Mouse (Mus musculus) T-helper 1 cell (primary cell): ENCODE data around the gene Hus1.

ENCODE experiments used
- in situ Hi-C: fragments of 300-600 bp; cut with MboI, MseI; formaldehyde crosslinking; loops from one replicate; pipeline ENCODE4 v1.15.1; 2025; ENCODE audit warnings: high pct_unique_total_duplicates

Hus1 gene

DNA sequence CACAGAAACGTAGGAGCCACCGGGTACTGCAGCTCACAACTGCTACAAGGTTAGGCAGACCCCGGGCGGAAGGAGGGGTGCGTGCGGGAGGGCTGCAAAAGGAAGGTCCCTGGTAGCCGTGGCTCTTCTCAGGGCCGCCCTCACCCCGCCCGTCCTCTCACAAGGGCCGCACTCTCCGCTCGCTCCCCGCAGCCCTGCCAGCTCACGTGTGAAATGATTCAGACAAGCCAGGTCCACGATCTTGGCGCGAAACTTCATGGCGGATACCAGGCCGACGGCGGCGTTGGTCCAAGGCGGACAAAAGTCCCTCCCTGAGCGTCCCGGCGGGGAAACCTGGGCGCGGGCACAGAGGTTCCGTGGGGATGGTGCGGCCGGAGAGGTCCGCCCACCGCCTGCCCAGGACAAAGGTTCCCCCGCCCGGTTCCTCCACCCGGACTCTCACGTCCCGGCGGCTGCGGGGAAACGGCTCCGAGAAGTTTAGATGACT, at the start of gene Hus1:
Gene Hus1, minus strand, starts transcription at position 339 of the 487 bp plus-strand sequence.
- in situ Hi-C loops = no loop called here

DNA sequence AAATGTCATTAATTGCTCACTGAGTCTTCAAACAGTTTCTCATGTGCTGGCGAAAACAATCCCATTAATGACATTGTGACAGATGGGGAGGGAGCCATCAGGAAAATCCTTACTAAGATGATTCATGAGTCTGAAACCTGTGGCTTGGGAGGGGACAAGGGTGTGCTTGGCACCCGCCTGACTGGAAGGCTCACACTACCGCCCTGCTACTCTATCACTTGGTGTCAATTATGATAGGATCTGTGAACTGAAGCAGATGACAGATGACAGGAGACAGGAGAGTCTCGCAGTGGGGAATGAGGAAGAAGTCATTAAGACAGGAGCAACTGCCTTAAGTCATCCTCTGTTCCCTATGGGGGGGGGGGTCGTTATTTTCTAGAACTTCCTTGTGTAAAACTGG, 49.5 kb upstream of the Hus1 start:
- in situ Hi-C loops = no loop called here

DNA sequence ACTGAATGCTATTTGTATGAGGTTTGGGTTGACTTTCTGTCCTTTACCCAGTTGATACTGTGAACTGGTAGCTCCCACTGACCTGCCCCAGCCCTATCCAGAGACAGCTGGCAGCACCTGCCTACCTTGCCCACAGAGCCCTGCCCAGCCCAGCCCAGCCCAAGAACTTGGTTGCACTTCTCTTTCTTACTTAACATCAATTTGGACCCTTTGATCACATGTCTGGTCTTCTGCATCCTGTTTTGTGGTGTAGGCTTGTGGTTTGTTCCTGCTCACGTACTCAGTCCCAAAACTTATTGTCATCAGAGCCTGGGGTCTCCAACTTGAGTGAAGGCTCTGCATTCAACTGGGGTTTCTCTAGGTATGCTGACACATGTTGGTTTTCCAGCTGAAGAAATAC, 49.0 kb upstream of the Hus1 start:
- in situ Hi-C loops = no loop called here

DNA sequence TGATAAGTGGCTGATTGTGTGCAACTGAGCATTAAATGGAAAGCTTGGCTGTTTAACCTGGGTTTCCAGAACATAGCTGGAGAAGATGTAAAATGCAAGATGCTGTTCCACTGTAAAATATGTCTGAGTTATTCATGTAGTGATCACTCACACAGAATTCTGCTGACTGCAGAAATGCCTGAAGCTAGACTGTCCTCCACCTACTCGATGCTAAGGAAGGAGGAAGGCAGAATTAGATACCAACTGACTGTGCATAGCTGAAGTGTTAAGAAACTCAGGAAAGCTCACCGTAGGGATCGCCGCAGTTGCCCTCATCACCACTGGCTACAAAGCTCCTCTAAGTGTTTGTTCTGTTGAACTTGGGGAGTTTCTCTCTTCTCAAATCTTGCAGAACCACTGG, 46.7 kb upstream of the Hus1 start:
- in situ Hi-C loops = no loop called here

DNA sequence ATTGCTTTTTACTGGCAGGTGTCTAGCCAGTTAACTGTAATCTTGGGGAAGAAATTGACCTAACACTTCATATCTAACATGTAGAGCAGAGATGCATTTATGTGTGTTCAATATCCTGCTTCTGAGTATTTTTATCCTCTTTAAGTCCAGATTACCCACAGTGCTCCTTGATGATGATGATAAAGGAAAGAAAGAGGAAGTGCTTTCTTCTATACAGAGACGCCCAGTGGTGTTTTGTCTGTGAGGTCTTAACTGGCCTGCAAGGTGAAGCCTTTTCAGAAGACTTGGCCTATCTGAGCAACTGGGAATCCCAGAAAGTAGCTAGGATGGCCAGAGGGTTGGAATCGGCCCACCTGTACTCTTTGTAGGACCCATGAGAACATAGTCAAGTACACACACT, 45.9 kb upstream of the Hus1 start:
- in situ Hi-C loops = no loop called here

DNA sequence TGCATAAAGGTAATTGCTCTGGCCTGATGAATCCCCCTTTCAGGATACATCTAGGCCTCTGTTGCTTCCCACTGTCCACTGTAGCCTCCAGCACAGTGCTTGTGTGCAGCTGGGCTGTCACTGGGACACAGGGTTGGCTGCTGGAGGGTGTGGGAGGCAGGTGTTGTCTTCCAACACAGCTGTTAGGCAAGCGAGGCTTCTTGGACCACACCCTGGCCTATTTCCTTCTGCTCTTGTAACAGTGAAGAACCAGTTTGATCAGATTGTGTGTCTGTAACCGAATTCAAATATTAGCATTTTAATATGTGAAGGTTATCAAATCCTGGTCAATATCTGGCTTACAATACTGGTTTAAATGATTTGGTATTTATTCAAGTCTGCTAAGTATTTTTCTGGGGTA, 40.9 kb upstream of the Hus1 start:
- in situ Hi-C loops = no loop called here

DNA sequence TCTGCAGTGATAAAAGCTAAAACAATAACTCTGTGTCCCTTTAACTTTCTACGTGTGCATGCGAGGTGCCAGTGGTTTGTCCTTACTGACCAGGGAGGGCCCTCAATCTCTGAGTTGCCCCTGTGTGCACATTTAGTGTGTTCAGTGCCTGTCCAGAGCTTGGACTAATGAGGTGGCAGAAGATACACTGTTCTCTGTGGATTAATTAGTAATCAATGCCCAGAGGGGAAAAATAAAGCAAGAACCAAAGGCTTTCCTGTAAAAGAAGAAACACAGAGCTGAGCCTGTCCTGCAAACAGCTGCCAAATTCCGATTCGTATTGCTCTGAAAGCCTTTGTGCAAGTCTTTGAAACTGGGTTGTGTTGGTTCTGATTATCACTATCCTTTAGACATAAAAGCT, 39.2 kb upstream of the Hus1 start:
- in situ Hi-C loops = no loop called here

DNA sequence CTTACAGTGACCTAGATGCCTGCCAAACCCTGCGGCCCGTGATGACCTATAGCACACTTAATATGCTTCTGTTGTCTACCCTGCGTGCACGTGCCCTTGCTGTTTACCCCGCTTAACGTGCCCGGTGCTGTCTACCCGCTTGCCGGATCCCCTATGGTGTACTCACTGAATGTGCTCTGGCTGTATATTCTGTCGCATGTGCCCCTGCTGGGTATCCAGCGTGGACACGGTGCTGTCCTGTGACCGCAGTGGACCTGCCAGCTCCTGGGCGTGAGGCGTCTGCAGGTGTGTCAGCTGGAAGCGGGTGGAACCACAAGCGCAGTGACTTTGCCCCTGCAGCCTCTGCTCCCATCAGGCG, 37.7 kb upstream of the Hus1 start, which contains the start of gene Sun3:
Gene Sun3, minus strand, starts transcription at position 289 of the 358 bp plus-strand sequence.
- in situ Hi-C loops = loop anchor here (5.0 kb wide), 1 partner anchor 76 kb away; the partner anchor contains the start of gene Pkd1l1

DNA sequence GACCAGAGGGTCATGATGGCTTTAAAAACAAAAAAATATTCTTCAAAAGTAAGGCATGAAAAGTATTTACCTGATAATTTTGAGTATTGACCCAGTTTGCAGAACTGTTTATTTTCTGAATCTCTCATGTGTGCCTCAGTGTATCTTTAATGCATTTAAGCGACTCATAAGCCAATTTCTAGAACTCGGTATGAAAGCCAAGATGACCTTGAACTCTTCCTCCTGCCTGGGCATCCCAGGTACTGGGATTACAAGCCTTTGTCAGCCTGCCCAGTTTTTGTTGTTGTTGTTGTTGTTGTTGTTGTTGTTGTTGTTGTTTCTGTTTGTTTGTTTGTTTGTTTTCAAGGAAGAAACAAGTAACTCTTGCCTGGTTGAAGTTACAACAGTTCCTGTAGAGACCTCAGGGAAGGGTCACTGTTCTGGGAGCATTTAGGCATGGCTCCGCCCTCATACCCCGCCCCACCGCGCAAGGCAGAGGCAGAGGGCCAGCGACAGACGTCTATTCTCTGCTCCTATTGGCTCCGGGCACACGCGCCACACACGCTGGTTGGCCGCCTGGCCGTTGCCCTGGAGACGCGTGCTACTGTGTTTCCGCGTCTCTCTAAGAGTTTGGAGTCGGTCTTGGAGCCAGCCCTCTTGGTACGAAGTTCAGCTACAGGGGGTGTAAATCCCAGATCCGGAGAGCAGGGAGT, 37.2 kb upstream of the Hus1 start, which contains the start of gene Gm11992:
Gene Gm11992, plus strand, starts transcription at position 584 of the 692 bp plus-strand sequence.
- in situ Hi-C loops = loop anchor here (5.0 kb wide), 1 partner anchor 76 kb away; the partner anchor contains the start of gene Pkd1l1

DNA sequence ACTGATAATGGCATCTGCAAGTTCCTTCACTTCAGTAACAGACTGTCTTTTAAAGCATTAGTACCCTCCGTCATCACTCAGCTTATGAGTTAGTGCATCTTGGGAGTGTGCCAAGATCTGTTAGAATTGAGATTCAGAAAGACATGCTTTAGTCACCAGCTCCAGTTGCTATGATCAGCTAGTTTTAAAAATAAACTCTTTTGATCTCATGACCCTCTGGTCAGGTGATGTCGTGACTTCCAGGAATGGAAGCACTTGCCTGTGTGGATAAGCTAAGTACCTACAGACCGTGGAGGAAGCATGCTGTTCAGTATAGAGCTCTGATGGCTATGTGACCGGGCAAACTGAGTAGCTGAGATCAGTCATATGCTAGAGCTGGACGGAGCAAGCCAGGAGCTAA, 36.1 kb upstream of the Hus1 start:
- in situ Hi-C loops = loop anchor here (5.0 kb wide), 1 partner anchor 75 kb away; the partner anchor contains the start of gene Pkd1l1

DNA sequence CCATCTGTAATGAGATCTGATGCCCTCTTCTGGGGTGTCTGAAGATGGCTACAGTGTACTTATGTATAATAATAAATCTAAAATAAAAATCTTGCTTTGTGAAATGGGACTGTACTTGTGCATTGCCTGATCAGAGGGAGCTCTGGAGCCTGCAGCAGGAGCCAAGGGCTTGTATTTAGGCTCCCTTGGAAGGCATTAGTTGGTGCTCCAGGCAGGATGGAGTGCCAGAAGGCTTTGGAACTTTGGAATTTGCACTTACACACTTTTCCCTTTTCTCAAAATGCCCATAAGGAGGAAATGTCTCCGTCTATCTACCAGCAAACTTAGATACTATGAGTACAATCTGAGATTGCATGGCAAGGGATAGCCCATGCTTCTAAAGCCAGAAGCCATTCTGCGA, 35.6 kb upstream of the Hus1 start:
- in situ Hi-C loops = loop anchor here (5.0 kb wide), 1 partner anchor 74 kb away; the partner anchor contains the start of gene Pkd1l1

DNA sequence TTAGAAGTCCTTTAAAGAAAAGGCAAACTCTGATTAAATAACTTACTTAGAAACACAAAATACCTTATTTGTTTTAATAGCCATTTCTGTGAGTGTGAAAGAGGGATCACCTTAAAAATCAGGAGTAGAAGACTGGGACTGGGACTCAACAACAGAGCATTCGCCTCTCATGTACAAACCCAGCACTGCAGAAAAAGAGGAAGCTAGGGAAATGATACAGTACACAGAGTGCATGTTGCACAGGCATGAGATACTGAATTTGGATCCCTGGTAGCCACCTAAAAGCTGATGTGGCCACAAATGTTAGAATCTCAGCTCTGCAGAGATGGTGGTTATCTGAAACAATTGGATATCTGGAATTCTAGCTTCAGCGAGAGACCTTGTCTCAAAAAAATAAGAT, 20.5 kb upstream of the Hus1 start:
- in situ Hi-C loops = no loop called here

DNA sequence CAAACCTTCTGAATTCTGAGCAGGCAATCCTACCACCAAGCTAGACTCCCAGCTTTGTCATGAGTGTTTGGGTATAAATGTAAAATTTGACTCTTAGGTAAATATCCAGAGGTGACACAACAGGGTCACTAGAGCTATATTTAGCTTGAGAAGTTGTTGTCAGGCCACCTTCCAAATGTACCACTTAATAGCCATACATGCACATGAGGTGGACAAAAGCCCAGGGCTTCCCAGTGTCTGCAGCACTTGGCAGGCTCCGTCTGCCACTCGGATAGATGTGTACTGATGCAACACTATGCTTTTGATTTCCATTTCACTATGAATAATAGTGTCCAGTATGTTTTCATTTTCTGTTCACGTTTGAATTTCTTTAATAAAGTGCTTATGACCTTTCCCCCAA, 14.2 kb upstream of the Hus1 start:
- in situ Hi-C loops = no loop called here

DNA sequence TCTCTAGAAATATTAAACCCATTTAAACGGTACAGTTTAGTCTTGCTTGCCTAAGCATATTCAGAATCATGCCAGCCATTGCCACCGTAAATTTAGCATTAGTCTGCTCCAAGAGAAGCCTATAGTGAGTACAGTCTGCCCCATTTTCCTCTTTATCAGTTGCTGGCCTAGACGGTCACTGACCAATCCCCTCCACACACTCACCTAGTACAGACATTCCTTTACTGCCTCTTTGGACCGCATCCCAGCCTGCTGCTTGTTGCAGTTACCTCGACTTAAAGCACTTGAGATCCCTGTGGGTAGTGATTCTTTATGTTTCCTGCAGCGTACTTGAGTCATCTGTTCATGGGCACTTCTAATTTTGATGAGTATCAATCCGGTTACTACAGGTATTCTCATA, 13.8 kb upstream of the Hus1 start:
- in situ Hi-C loops = no loop called here

DNA sequence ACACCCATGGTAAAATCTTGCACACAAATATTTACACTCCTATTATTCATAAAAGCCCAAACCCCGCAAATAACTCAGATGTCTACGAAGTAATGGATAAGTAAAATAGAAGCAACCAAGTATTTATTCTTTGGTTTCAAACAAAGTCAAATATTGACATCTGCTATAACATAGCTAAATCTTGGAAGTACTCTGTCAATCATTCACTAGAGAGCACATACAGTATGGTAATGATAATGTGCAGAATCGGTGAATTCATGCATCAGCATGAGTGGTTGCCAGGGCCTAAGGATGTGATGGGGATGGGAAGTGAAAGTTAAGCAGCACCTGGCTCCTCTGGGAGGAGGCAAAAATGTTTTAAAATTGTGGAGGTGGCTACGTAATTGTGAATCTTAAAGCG, 9.2 kb upstream of the Hus1 start:
- in situ Hi-C loops = no loop called here

DNA sequence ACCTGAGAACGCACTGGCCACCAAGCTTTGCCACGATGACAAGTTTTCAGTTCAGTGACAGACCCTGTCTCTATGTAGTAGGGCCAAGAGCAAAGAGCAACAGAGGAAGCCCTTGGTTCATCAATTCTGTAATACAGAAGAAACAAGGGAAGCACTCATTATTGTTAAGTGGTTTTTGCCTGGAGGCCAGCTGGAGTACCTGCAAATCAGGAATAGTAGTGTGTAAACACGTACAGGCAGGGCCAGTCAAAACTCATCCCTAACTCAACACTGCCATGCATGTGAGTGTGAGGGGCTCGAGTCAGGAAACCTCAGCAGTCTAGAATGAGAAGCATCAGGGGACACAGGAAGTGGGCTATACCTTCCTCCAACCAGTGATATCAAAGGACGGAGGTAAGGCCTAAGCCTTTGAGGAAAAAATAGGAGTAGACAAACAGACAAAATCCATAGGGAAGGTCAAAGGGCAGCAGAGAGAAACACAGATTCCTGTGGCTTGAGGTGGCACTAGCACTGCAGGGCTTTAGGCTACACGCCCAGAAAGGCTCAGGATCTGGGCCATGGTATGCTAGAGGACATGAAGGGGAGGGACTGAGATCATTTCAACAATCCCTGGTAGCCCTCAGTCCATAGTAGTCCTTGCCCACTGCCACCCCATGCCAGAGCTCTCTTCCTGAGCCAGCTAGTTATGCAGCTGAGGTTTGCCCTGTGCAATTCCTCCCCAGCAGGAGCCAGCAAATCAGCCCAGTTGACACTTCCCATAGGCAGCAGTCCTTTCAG, 7.7 kb upstream of the Hus1 start:
- in situ Hi-C loops = no loop called here

DNA sequence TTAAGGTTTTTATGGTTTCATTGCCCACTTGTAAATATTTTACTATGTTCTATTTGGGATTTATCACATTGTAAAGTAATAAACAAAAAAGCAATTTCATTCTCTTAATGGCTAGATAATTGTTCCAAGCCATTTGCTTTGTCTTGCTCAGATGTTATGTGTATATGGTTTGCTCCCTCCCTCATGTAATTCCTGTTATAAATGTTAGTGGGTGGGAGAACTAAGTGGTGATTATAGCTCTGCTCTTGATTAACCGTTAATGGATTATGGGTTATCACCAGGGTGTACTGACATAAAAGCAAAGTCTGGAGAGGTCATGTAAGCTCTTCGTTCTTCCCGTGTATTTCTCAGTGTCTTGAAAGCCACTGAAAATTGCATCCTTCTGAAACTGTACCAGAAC, 3.7 kb upstream of the Hus1 start:
- in situ Hi-C loops = no loop called here

DNA sequence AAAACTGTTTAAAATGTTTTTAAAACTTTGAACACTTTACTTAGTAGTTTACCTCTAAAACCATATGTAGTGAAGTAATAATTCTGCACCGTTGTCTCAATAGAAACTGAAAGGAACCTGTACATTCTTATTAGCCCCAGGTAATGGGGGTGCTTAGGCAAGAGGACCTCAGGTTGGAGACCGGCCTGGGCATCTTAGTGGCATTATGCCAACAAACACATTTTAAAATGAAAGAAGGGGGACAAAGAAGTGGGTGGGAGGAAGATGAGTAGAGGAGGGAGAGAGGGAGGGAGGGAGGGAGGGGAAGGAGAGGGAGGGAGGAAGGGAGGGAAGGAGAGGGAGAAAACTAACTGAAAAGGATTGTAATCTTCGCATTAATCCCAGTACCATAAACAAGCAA, 357 bp upstream of the Hus1 start:
- in situ Hi-C loops = no loop called here

DNA sequence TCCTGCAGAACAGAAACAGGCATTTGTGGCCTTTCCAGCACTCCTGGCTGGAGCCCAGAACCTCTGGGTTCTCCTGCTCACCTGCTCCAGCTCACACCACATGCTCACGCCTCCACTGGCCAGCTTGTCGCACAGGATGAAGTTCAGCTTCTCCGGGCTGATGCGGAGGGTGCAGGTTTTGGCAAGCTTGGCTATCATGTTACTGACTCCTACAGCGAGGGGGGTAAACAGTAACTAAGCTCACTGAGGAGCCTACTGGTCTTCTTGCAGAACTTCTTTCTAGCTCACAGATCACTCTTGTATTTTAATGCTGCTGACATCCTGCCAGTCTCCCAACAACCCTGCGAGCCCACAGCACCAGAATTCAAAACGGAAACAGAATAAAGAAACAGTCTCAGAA, 575 bp downstream of the Hus1 start:
- in situ Hi-C loops = no loop called here

DNA sequence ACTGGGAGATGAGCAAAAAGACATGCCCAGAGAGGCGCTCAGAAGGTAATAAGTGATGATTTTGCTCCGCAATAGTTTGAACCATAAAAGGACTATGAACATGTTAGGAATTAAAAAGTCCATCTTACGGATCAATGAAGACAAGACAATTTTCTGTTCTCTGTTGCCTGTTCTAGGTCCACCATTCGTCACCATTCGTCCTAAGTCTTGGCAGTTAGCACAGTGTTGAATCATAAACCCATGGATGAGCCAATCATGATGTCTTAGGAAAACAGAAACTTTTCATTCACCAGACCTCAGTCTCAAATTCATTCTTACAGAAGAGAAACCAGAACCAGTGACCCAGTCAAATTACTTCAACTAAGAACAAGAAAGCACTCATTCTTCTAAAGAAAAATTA, 2.2 kb downstream of the Hus1 start:
- in situ Hi-C loops = no loop called here

DNA sequence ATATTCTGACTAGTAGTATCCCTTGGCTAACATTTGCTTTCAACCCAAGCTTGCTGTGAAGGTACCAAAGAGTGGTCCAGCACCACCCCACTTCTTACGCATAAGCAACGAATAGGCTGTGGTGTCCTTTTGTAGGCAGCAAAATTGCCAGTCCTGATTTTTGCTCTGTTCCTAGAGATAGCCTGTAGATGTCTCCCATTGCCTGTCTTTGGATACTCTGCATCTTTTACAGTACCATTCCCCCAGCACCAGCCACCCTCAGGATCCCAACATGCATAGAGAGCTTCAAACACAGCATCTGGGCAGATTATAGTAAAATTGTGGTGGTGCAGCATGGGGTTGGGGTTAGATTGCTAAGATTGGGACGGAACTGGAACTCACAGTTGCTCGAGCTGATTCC, 22.9 kb downstream of the Hus1 start:
- in situ Hi-C loops = no loop called here

DNA sequence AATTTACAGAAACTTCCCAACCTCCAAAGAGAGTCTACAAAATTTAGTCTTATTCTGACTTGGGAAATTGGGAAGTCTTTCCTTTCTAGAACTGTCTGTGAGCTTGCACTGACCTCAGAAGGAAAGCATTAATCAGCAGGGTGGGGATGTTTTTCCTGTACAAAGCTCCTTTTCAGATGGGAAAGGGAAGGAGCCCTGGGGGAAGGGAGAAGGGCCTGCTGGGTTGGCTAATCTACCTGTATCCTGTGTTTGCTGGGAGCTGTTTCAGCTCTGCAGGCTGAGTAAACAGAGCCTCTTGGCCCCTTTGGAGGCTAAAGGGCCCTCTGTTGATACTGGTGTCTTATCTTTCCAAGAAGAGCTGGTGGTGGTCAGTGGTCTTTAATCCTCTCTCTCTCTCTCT, 24.9 kb downstream of the Hus1 start:
- in situ Hi-C loops = no loop called here
